Mouse (Mus musculus): ENCODE measurements around the gene Tmem109. TPM values are rescaled to one million over a fixed set of nuclear protein-coding genes. Genes with fewer than 3 reads are reported as not detected.

The Tmem109 gene
- polyA plus RNA-seq, 1 experiment from 2014 or later: 105 TPM

GRCm38 (mm10) chr19:10832030-10832429, 49.8 kb downstream of the Tmem109 start:
- WGBS: 75% methylated on average over 3 of the region's 3 CpGs
- H3K27ac ChIP-seq: no peak overlapping the region
- ATAC-seq (replicated peaks; ENCODE audit: low FRiP score): no peak

GRCm38 (mm10) chr19:10831424-10831823, 50.4 kb downstream of the Tmem109 start:
- H3K9ac ChIP-seq: no peak overlapping the region
- H3K36me3 ChIP-seq: no peaks in the 10 kb centered on the region
- no peaks in the 10 kb centered on the region for H3K4me1 ChIP-seq
- H3K27me3 ChIP-seq: no peaks in the 10 kb centered on the region
- WGBS: 8% methylated on average over 5 of the region's 5 CpGs
- ATAC-seq (replicated peaks; ENCODE audit: low FRiP score): peak; percentile 80
- H3K4me2 ChIP-seq: no peak overlapping the region
- H3K27ac ChIP-seq: no peak overlapping the region
- no peak overlapping the region for H3K4me3 ChIP-seq (replicated peaks)
- no peaks in the 10 kb centered on the region for H3K9me3 ChIP-seq (replicated peaks)

More at GRCm38 (mm10) chr19:10832030-10832429, 49.8 kb downstream of the Tmem109 start:
- no peaks in the 10 kb centered on the region for H3K27me3 ChIP-seq
- H3K4me1 ChIP-seq: no peaks in the 10 kb centered on the region
- H3K9ac ChIP-seq: no peak overlapping the region
- no peaks in the 10 kb centered on the region for H3K9me3 ChIP-seq (replicated peaks)
- H3K36me3 ChIP-seq: no peaks in the 10 kb centered on the region
- no peak overlapping the region for H3K4me2 ChIP-seq
- no peak overlapping the region for H3K4me3 ChIP-seq (replicated peaks)

- Histone ChIP-seq H3K4me1 (no peaks in the 10 kb centered on the region), H3K4me3 (replicated peaks) (no peak within 1 kb of the TSS), H3K4me2 (no peak within 1 kb of the TSS), H3K27ac (no peak within 1 kb of the TSS), H3K9ac (no peak within 1 kb of the TSS), H3K36me3 (no peaks in the 10 kb centered on the region), H3K27me3 (no peaks in the 10 kb centered on the region), H3K9me3 (replicated peaks) (no peaks in the 10 kb centered on the region)
- ATAC-seq (replicated peaks; ENCODE audit: low FRiP score): no peak
- WGBS: 92% methylated on average over 16 of the region's 16 CpGs
These were observed 52.2 kb downstream of the Tmem109 start, which contains the start of gene Cd6 for GRCm38 (mm10) chr19:10829436-10830175. Cd6 (minus strand) TSS chr19:10830058.

GRCm38 (mm10) chr19:10828321-10828720, 53.5 kb downstream of the Tmem109 start:
- Histone ChIP-seq H3K4me2 (no peak overlapping the region), H3K27ac (no peak overlapping the region), H3K9me3 (replicated peaks) (no peaks in the 10 kb centered on the region), H3K9ac (no peak overlapping the region), H3K36me3 (no peaks in the 10 kb centered on the region), H3K4me3 (replicated peaks) (no peak overlapping the region), H3K4me1 (no peaks in the 10 kb centered on the region), H3K27me3 (no peaks in the 10 kb centered on the region)
- WGBS: 89% methylated on average over 5 of the region's 5 CpGs
- no peak for ATAC-seq (replicated peaks; ENCODE audit: low FRiP score)

GRCm38 (mm10) chr19:10824061-10824460, 57.7 kb downstream of the Tmem109 start:
- Histone ChIP-seq H3K36me3 (no peaks in the 10 kb centered on the region), H3K27me3 (no peaks in the 10 kb centered on the region), H3K4me1 (no peaks in the 10 kb centered on the region), H3K9me3 (replicated peaks) (no peaks in the 10 kb centered on the region), H3K4me3 (replicated peaks) (no peak overlapping the region), H3K4me2 (no peak overlapping the region), H3K27ac (no peak overlapping the region), H3K9ac (no peak overlapping the region)
- no peak for ATAC-seq (replicated peaks; ENCODE audit: low FRiP score)
- WGBS: 88% methylated on average over 7 of the region's 7 CpGs

- H3K36me3 ChIP-seq: no peaks in the 10 kb centered on the region
- H3K27me3 ChIP-seq: no peaks in the 10 kb centered on the region
- no peak overlapping the region for H3K4me3 ChIP-seq (replicated peaks)
- no peak overlapping the region for H3K9ac ChIP-seq
- no peak overlapping the region for H3K4me2 ChIP-seq
- H3K4me1 ChIP-seq: peaks cover 14% of the 10 kb centered on the region
- WGBS: 88% methylated on average over 4 of the region's 4 CpGs
- H3K9me3 ChIP-seq (replicated peaks): no peaks in the 10 kb centered on the region
- H3K27ac ChIP-seq: no peak overlapping the region
- no peak for ATAC-seq (replicated peaks; ENCODE audit: low FRiP score)
These were observed 59.3 kb downstream of the Tmem109 start for GRCm38 (mm10) chr19:10822534-10822933.

- Histone ChIP-seq H3K27ac (no peak overlapping the region), H3K27me3 (no peaks in the 10 kb centered on the region), H3K4me1 (peaks cover 14% of the 10 kb centered on the region), H3K9ac (no peak overlapping the region), H3K9me3 (replicated peaks) (no peaks in the 10 kb centered on the region), H3K36me3 (no peaks in the 10 kb centered on the region), H3K4me3 (replicated peaks) (no peak overlapping the region), H3K4me2 (no peak overlapping the region)
- no peak for ATAC-seq (replicated peaks; ENCODE audit: low FRiP score)
- 66% methylated on average over 7 of the region's 7 CpGs for WGBS
These were observed 60.5 kb downstream of the Tmem109 start for GRCm38 (mm10) chr19:10821319-10821718.

Other genes with a start within 250 kb of the Tmem109 start
- gene Vwce, start 247.8 kb downstream of the Tmem109 start, polyA plus RNA-seq (2015; fragmentation: Nextera tagmentation; extraction: Ambion mirVana): 3.0 and 3.2 TPM in 2 replicates
- gene Pga5, start 203.9 kb downstream of the Tmem109 start, polyA plus RNA-seq (2015; fragmentation: Nextera tagmentation; extraction: Ambion mirVana): not detected in 2 replicates
- 29.7 and 31.7 TPM in 2 replicates for gene Vps37c, start 193.3 kb downstream of the Tmem109 start, polyA plus RNA-seq (2015; fragmentation: Nextera tagmentation; extraction: Ambion mirVana)
- gene Cd5, start 143.0 kb downstream of the Tmem109 start, polyA plus RNA-seq (2015; fragmentation: Nextera tagmentation; extraction: Ambion mirVana): 0.34 and 0.82 TPM in 2 replicates
- gene Cd6, start 51.9 kb downstream of the Tmem109 start, polyA plus RNA-seq (2015; fragmentation: Nextera tagmentation; extraction: Ambion mirVana): 0.26 TPM in 1 of 2 replicates, not detected in the other
- 0.31 and 0.39 TPM in 2 replicates for gene Slc15a3, start 42.3 kb downstream of the Tmem109 start, polyA plus RNA-seq (2015; fragmentation: Nextera tagmentation; extraction: Ambion mirVana)
- gene Tmem132a, start 12.1 kb downstream of the Tmem109 start, polyA plus RNA-seq (2015; fragmentation: Nextera tagmentation; extraction: Ambion mirVana): 77.5 and 89.7 TPM in 2 replicates
- 48.1 and 49.4 TPM in 2 replicates for gene Prpf19, start 13.2 kb upstream of the Tmem109 start, polyA plus RNA-seq (2015; fragmentation: Nextera tagmentation; extraction: Ambion mirVana)
- gene Zp1, start 38.6 kb upstream of the Tmem109 start, polyA plus RNA-seq (2015; fragmentation: Nextera tagmentation; extraction: Ambion mirVana): not detected in 2 replicates
- gene Ptgdr2, start 55.2 kb upstream of the Tmem109 start, polyA plus RNA-seq (2015; fragmentation: Nextera tagmentation; extraction: Ambion mirVana): 0.08 and 0.09 TPM in 2 replicates
- gene Ccdc86, start 67.3 kb upstream of the Tmem109 start, polyA plus RNA-seq (2015; fragmentation: Nextera tagmentation; extraction: Ambion mirVana): 33.1 and 33.4 TPM in 2 replicates
- gene Ms4a10, start 92.7 kb upstream of the Tmem109 start, polyA plus RNA-seq (2015; fragmentation: Nextera tagmentation; extraction: Ambion mirVana): 0.31 TPM in 1 of 2 replicates, not detected in the other
- not detected in 2 replicates for gene Ms4a15, start 111.2 kb upstream of the Tmem109 start, polyA plus RNA-seq (2015; fragmentation: Nextera tagmentation; extraction: Ambion mirVana)
- gene Ms4a18, start 136.0 kb upstream of the Tmem109 start, polyA plus RNA-seq (2015; fragmentation: Nextera tagmentation; extraction: Ambion mirVana): not detected in 2 replicates
- gene Ms4a8a, start 199.1 kb upstream of the Tmem109 start, polyA plus RNA-seq (2015; fragmentation: Nextera tagmentation; extraction: Ambion mirVana): 2.4 TPM in 1 of 2 replicates, not detected in the other
- gene 1700017D01Rik, start 248.9 kb upstream of the Tmem109 start, polyA plus RNA-seq (2015; fragmentation: Nextera tagmentation; extraction: Ambion mirVana): not detected in 2 replicates

All from kidney, embryonic 15.5 days (tissue).